Mouse (Mus musculus) CH12.LX (cell line): ENCODE measurements around the gene Hist1h2bj. TPM values are rescaled to one million over a fixed set of nuclear protein-coding genes. Genes with fewer than 3 reads are reported as not detected.

Source experiments
- DNase-seq: peaks from one replicate; pipeline ENCODE4 v3.0.0-alpha.2; 2013; ENCODE audit errors: extremely low read depth
- H3K27ac ChIP-seq: 2 replicates; pipeline ENCODE4 v1.5.1; 2012; ENCODE audit warnings: low read depth, mild to moderate bottlenecking, control low read depth, moderate library complexity; ENCODE audit not compliant: insufficient read depth
- H3K27me3 ChIP-seq: replicated peaks from 2 replicates; pipeline ENCODE3; 2012; ENCODE audit warnings: inconsistent platforms
- H3K36me3 ChIP-seq, 2 experiments: replicated peaks in 1 of 2; 2 replicates each; pipeline versions ENCODE3 to v1.6.1; 2012; ENCODE audit warnings: inconsistent platforms in 1 of 2, low read length in 1 of 2, mild to moderate bottlenecking in 1 of 2, mixed read lengths in 1 of 2, moderate library complexity in 1 of 2; ENCODE audit not compliant: control insufficient read depth in 1 of 2, insufficient read depth in 1 of 2
- H3K4me1 ChIP-seq, 2 experiments: 2 replicates each; pipeline ENCODE4 v1.6.1; 2012; ENCODE audit warnings: inconsistent platforms in 1 of 2, moderate library complexity in 1 of 2; ENCODE audit not compliant: insufficient read depth in 2 of 2, control insufficient read depth in 1 of 2
- H3K4me2 ChIP-seq: 2 replicates; pipeline ENCODE4 v1.6.1; 2012; ENCODE audit warnings: low read depth, mild to moderate bottlenecking, control low read depth; ENCODE audit not compliant: poor library complexity, insufficient read depth, severe bottlenecking
- H3K4me3 ChIP-seq, 3 experiments: fragments of 150-350 bp in 1 of 3; sonication (generic) in 1 of 3; replicated peaks in 1 of 3; 2 replicates each; pipeline versions ENCODE3 to v1.5.1; 2011 to 2012; ENCODE audit warnings: low read depth in 2 of 3, low read length in 2 of 3, mild to moderate bottlenecking in 2 of 3, moderate library complexity in 2 of 3, control low read depth in 1 of 3, improper control_type of control experiment in 1 of 3, inconsistent platforms in 1 of 3, mixed read lengths in 1 of 3; ENCODE audit not compliant: poor library complexity in 1 of 3
- H3K79me2 ChIP-seq: replicated peaks from 2 replicates; pipeline ENCODE4 v1.6.1; 2012; ENCODE audit warnings: mild to moderate bottlenecking, moderate library complexity; ENCODE audit not compliant: control insufficient read depth, poor library complexity, insufficient read depth, severe bottlenecking; ENCODE audit errors: extremely low read depth
- H3K9ac ChIP-seq: 2 replicates; pipeline ENCODE4 v1.6.1; 2012; ENCODE audit warnings: low read depth, mild to moderate bottlenecking, control low read depth, moderate library complexity; ENCODE audit not compliant: insufficient read depth
- H3K9me3 ChIP-seq: replicated peaks from 2 replicates; pipeline ENCODE3; 2012; ENCODE audit warnings: low read length, inconsistent platforms, mixed read lengths
- BHLHE40 ChIP-seq: IDR thresholded peaks from 2 replicates; pipeline ENCODE4 v1.6.1; 2011; ENCODE audit warnings: mild to moderate bottlenecking, low read depth, low read length, improper control_type of control experiment
- CHD1 ChIP-seq: IDR thresholded peaks from 2 replicates; pipeline ENCODE4 v1.6.1; 2012; ENCODE audit warnings: low read depth, low read length, improper control_type of control experiment, inconsistent platforms
- CHD2 ChIP-seq: IDR thresholded peaks from 2 replicates; pipeline ENCODE4 v1.6.1; 2011; ENCODE audit warnings: low read length, improper control_type of control experiment
- CTCF ChIP-seq, 2 experiments: IDR thresholded peaks in 1 of 2; conservative IDR thresholded peaks in 1 of 2; 2 replicates each; pipeline ENCODE4 v1.5.1; 2011 to 2012; ENCODE audit warnings: low read depth in 2 of 2, low read length in 2 of 2, improper control_type of control experiment in 1 of 2, inconsistent platforms in 1 of 2, mild to moderate bottlenecking in 1 of 2, moderate library complexity in 1 of 2
- EP300 ChIP-seq: IDR thresholded peaks from 2 replicates; pipeline ENCODE4 v1.6.1; 2011; ENCODE audit warnings: low read length, improper control_type of control experiment
- ETS1 ChIP-seq: conservative IDR thresholded peaks from 2 replicates; pipeline ENCODE4 v1.6.1; 2012; ENCODE audit warnings: low read depth, mild to moderate bottlenecking, inconsistent platforms, low read length, improper control_type of control experiment, moderate library complexity
- GABPA ChIP-seq: IDR thresholded peaks from 2 replicates; pipeline ENCODE4 v1.6.1; 2012; ENCODE audit warnings: low read depth, low read length, improper control_type of control experiment, inconsistent platforms; ENCODE audit not compliant: insufficient replicate concordance
- JUN ChIP-seq: IDR thresholded peaks from 2 replicates; pipeline ENCODE4 v1.6.1; 2011; ENCODE audit warnings: low read depth, mild to moderate bottlenecking, low read length, improper control_type of control experiment, moderate library complexity; ENCODE audit not compliant: insufficient read depth
- JUND ChIP-seq: conservative IDR thresholded peaks from 2 replicates; pipeline ENCODE4 v1.6.1; 2011; ENCODE audit warnings: low read depth, low read length, improper control_type of control experiment
- KAT2A ChIP-seq: IDR thresholded peaks from 2 replicates; pipeline ENCODE4 v1.6.1; 2012; ENCODE audit warnings: low read length, improper control_type of control experiment, inconsistent platforms; ENCODE audit not compliant: insufficient replicate concordance
- MAFK ChIP-seq: IDR thresholded peaks from 2 replicates; pipeline ENCODE4 v1.6.1; 2011; ENCODE audit warnings: low read length, improper control_type of control experiment; ENCODE audit not compliant: insufficient replicate concordance
- MAX ChIP-seq: IDR thresholded peaks from 2 replicates; pipeline ENCODE4 v1.6.1; 2011; ENCODE audit warnings: low read length, improper control_type of control experiment
- MAZ ChIP-seq: IDR thresholded peaks from 2 replicates; pipeline ENCODE4 v1.6.1; 2012; ENCODE audit warnings: low read depth, mild to moderate bottlenecking, inconsistent platforms, low read length, improper control_type of control experiment, moderate library complexity
- MXI1 ChIP-seq: IDR thresholded peaks from 2 replicates; pipeline ENCODE4 v1.6.1; 2011; ENCODE audit warnings: mild to moderate bottlenecking, low read depth, low read length, improper control_type of control experiment
- MYC ChIP-seq: IDR thresholded peaks from 2 replicates; pipeline ENCODE4 v1.6.1; 2011; ENCODE audit warnings: low read depth, mild to moderate bottlenecking, improper control_type of control experiment, low read length
- NELFE ChIP-seq: IDR thresholded peaks from 2 replicates; pipeline ENCODE4 v1.6.1; 2011; ENCODE audit warnings: low read depth, low read length, improper control_type of control experiment
- NRF1 ChIP-seq: IDR thresholded peaks from 2 replicates; pipeline ENCODE4 v1.6.1; 2014; ENCODE audit warnings: low read depth, mild to moderate bottlenecking, inconsistent platforms, low read length, improper control_type of control experiment, moderate library complexity
- PAX5 ChIP-seq: IDR thresholded peaks from 2 replicates; pipeline ENCODE4 v1.6.1; 2012; ENCODE audit warnings: low read length, inconsistent platforms, mixed read lengths
- POLR2A ChIP-seq: IDR thresholded peaks from 2 replicates; pipeline ENCODE4 v1.6.1; 2011; ENCODE audit warnings: low read depth, mild to moderate bottlenecking, improper control_type of control experiment, low read length
- RAD21 ChIP-seq: IDR thresholded peaks from 2 replicates; pipeline ENCODE4 v1.6.1; 2011; ENCODE audit warnings: low read depth, mild to moderate bottlenecking, low read length, improper control_type of control experiment, moderate library complexity
- RCOR1 ChIP-seq: conservative IDR thresholded peaks from 2 replicates; pipeline ENCODE4 v1.6.1; 2012; ENCODE audit warnings: low read depth, mild to moderate bottlenecking, inconsistent platforms, low read length, improper control_type of control experiment
- SIN3A ChIP-seq: IDR thresholded peaks from 2 replicates; pipeline ENCODE4 v1.6.1; 2012; ENCODE audit warnings: low read length, improper control_type of control experiment, inconsistent platforms
- TCF12 ChIP-seq: IDR thresholded peaks from 2 replicates; pipeline ENCODE4 v1.6.1; 2014; ENCODE audit warnings: low read depth, mild to moderate bottlenecking, inconsistent platforms, low read length, improper control_type of control experiment
- USF2 ChIP-seq: conservative IDR thresholded peaks from 2 replicates; pipeline ENCODE4 v1.6.1; 2011; ENCODE audit warnings: low read depth, low read length, improper control_type of control experiment
- ZKSCAN1 ChIP-seq: IDR thresholded peaks from 2 replicates; pipeline ENCODE4 v1.6.1; 2012; ENCODE audit warnings: low read depth, inconsistent platforms, low read length, improper control_type of control experiment, borderline replicate concordance
- ZMIZ1 ChIP-seq: IDR thresholded peaks from 2 replicates; pipeline ENCODE4 v1.6.1; 2012; ENCODE audit warnings: low read depth, mild to moderate bottlenecking, inconsistent platforms, low read length, improper control_type of control experiment
- dilution Hi-C: fragments of 300-500 bp; cut with MboI; formaldehyde crosslinking; loops from 2 replicates; pipeline ENCODE4 v1.14.3; 2020; ENCODE audit warnings: low sequenced_read_pairs; ENCODE audit not compliant: extremely low pct_unique_long_range_greater_than_20kb, extremely low pct_ligation_motif_present
- in situ Hi-C: fragments of 300-500 bp; cut with MboI; formaldehyde crosslinking; loops from 3 replicates; pipeline ENCODE4 v1.14.3; 2019; ENCODE audit warnings: low sequenced_read_pairs, low pct_ligation_motif_present, low pct_unique_long_range_greater_than_20kb, mixed read lengths
- polyA plus RNA-seq: library from polyadenylated mRNA; unstranded; fragments of >175 nt; gene quantifications from 2 replicates; pipeline ENCODE4 v1.2.1, GENCODE M21; 2012; ENCODE audit warnings: low read depth; ENCODE audit not compliant: insufficient read length
- total RNA-seq, 2 experiments: library from RNA; depleted of rRNA; stranded (reverse); fragments of 300-350 nt in 1 of 2; fragments of >200 nt in 1 of 2; gene quantifications; 2 replicates each; pipeline ENCODE4 v1.2.3; 2012 to 2014

Gene Hist1h2bj
- total and polyA plus RNA-seq, 3 experiments, result 2.5 to 1,790 (median 23.8) TPM

GRCm38 (mm10) chr13:22001346-22001745 lies 41.7 kb upstream of the Hist1h2bj start:
- in situ Hi-C loops (loop anchor here (25.0 kb wide), 1 partner anchor 589 kb away; the partner anchor contains the start of gene Zkscan3), dilution Hi-C loops (no loop called here)
- Histone ChIP-seq H3K36me3 (no peaks in the 10 kb centered on the region), H3K9ac (no peak overlapping the region), H3K4me1 (peaks cover 6 to 35% of the 10 kb centered on the region in 2 experiments), H3K4me3 (no peak overlapping the region), H3K79me2 (no peaks in the 10 kb centered on the region), H3K27ac (no peak overlapping the region), H3K27me3 (peaks cover 64% of the 10 kb centered on the region), H3K9me3 (no peaks in the 10 kb centered on the region), H3K4me2 (no peak overlapping the region)
- TF ChIP-seq EP300, result peak; percentile 30; the same call in 1 of the 2 replicates
- TF ChIP-seq RAD21, result no peak
- TF ChIP-seq BHLHE40, result 0 out of 2 replicates have a peak, but pooled peaks have one; percentile 24
- TF ChIP-seq GABPA, result no peak
- no peak; the same call in 1 of the 2 replicates for TF ChIP-seq ETS1
- no peak for TF ChIP-seq RCOR1
- no peak for TF ChIP-seq POLR2A
- TF ChIP-seq SIN3A, result no peak; the same call in 1 of the 2 replicates
- no peak for TF ChIP-seq CHD2
- TF ChIP-seq JUN, result no peak
- TF ChIP-seq MYC, result 0 out of 2 replicates have a peak, but pooled peaks have one; percentile 60
- TF ChIP-seq CHD1, result no peak
- no peak for TF ChIP-seq KAT2A
- no peak for TF ChIP-seq ZKSCAN1
- peak; percentile 22; the same call in 1 of the 2 replicates for TF ChIP-seq MXI1
- peak; percentile 43 for DNase-seq

DNA sequence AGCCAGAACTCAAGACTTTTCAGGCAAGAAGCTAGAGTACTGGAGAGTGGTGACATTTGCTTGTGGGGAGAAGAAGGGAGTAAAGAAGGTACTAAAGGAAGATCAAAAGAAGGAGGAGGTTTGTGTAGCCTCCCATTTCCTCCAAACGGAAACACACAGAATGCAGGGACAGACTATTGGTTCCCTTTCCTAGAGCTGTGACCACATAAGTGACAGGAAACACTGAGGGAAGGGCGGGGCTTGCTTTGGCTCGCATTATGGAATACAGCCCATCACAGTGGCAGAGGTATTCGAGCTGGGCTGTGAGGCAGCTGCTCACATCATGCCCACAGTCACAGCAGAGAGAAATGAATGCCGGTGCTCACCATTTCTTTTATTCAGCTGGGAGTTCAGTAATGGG lies 41.2 kb upstream of the Hist1h2bj start:
- dilution Hi-C loops, result no loop called here
- H3K79me2 ChIP-seq, result no peaks in the 10 kb centered on the region
- TF ChIP-seq GABPA, result no peak
- no peak for TF ChIP-seq CTCF (conservative IDR thresholded peaks at IDR 0.05 in 1 of 2, IDR thresholded peaks at IDR 0.05 in 1 of 2; ENCODE audit: low read depth in 2 of 2, low read length in 2 of 2)
- TF ChIP-seq PAX5, result no peak
- TF ChIP-seq TCF12, result no peak
- TF ChIP-seq ZMIZ1, result no peak
- TF ChIP-seq MAZ, result no peak
- TF ChIP-seq NRF1, result no peak
- TF ChIP-seq MAFK, result no peak
- TF ChIP-seq MAX, result no peak
- no peak for TF ChIP-seq MXI1
- no peak for TF ChIP-seq JUND
- TF ChIP-seq NELFE, result no peak
- no peak for TF ChIP-seq USF2
- H3K27ac ChIP-seq, result no peak overlapping the region
- no peak overlapping the region for H3K4me3 ChIP-seq
- H3K27me3 ChIP-seq, result peaks cover 68% of the 10 kb centered on the region
- H3K9ac ChIP-seq, result no peak overlapping the region
- H3K4me1 ChIP-seq, result peaks cover 9 to 38% of the 10 kb centered on the region in 2 experiments
- H3K36me3 ChIP-seq, result no peaks in the 10 kb centered on the region
- 0 out of 2 replicates have a peak overlapping the region, but pooled peaks have one; percentile 30 for H3K4me2 ChIP-seq
- no peaks in the 10 kb centered on the region for H3K9me3 ChIP-seq
- in situ Hi-C loops, result loop anchor here (25.0 kb wide), 1 partner anchor 590 kb away; the partner anchor contains the start of gene Zkscan3
- DNase-seq, result no peak
